Mouse (Mus musculus) heart, adult 2 months (tissue): ENCODE data around the gene Kmt2a.

ENCODE experiments used
- CTCF ChIP-seq: fragments of 200-600 bp; IDR thresholded peaks from 2 replicates; pipeline ENCODE4 v1.8.1; 2022; ENCODE audit warnings: antibody characterized with exemption, mild to moderate bottlenecking, moderate library complexity
- EP300 ChIP-seq: fragments of 200-500 bp; IDR thresholded peaks from 2 replicates; pipeline ENCODE4 v1.6.1; 2011; ENCODE audit warnings: low read depth, low read length, control low read depth; ENCODE audit not compliant: insufficient read depth

DNA sequence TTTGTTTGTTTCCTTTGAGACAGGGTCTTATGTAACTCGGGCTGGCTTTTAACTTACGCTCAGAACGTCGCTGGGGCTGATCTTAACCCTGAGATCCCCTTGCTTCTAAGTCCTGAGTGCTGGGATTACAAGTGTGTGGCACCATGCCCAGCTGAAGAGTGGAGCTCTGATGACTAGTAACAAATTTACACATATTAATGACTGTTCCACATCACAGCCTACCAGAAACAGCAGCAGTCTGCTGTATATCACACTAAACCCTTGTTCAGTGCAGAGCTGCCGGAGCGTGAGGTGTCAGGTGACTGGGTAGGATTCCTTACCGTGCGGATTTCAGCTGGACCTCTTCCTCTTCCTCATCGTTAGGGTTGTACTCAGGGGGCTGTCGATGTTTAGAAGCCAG is 70.8 kb downstream of the Kmt2a start:
- TF ChIP-seq EP300 (no peak), CTCF (no peak)
